Mouse (Mus musculus): ENCODE data around the gene Cers6.

Gene Cers6

GRCm38 (mm10) chr2:69113829-69114547 is 252.7 kb downstream of the Cers6 start:
- intact Hi-C loops (cut with DNase I) = no loop called here

GRCm38 (mm10) chr2:69115921-69116320 is 254.7 kb downstream of the Cers6 start:
- intact Hi-C loops (cut with DNase I) = no loop called here

- intact Hi-C loops (cut with DNase I) = no loop called here
Observed at GRCm38 (mm10) chr2:69116767-69117166, 255.5 kb downstream of the Cers6 start.

GRCm38 (mm10) chr2:69118994-69119393 is 257.8 kb downstream of the Cers6 start:
- intact Hi-C loops (cut with DNase I) = no loop called here

GRCm38 (mm10) chr2:69119718-69120117 is 258.5 kb downstream of the Cers6 start:
- intact Hi-C loops (cut with DNase I) = no loop called here

GRCm38 (mm10) chr2:69121681-69122080 is 260.4 kb downstream of the Cers6 start:
- intact Hi-C loops (cut with DNase I) = no loop called here

GRCm38 (mm10) chr2:69125425-69125824 is 264.2 kb downstream of the Cers6 start:
- intact Hi-C loops (cut with DNase I) = no loop called here

GRCm38 (mm10) chr2:69128321-69128720 is 267.1 kb downstream of the Cers6 start:
- intact Hi-C loops (cut with DNase I) = no loop called here

- intact Hi-C loops (cut with DNase I) = no loop called here
Observed at GRCm38 (mm10) chr2:69128921-69129395, 267.7 kb downstream of the Cers6 start.

GRCm38 (mm10) chr2:69129425-69130210 is 268.4 kb downstream of the Cers6 start:
- intact Hi-C loops (cut with DNase I) = no loop called here

- intact Hi-C loops (cut with DNase I) = no loop called here
Observed at GRCm38 (mm10) chr2:69132046-69132445, 270.8 kb downstream of the Cers6 start.

GRCm38 (mm10) chr2:69132488-69133040 is 271.3 kb downstream of the Cers6 start:
- intact Hi-C loops (cut with DNase I) = no loop called here

- intact Hi-C loops (cut with DNase I) = no loop called here
Observed at GRCm38 (mm10) chr2:69134186-69134585, 272.9 kb downstream of the Cers6 start.

- intact Hi-C loops (cut with DNase I) = no loop called here
Observed at GRCm38 (mm10) chr2:69134937-69135336, 273.7 kb downstream of the Cers6 start.

GRCm38 (mm10) chr2:69135661-69136576 is 274.7 kb downstream of the Cers6 start, which contains the start of gene Nostrin:
Gene Nostrin (plus strand): TSS chr2:69135800.
- intact Hi-C loops (cut with DNase I) = no loop called here

- intact Hi-C loops (cut with DNase I) = no loop called here
Observed at GRCm38 (mm10) chr2:69137406-69138084, 276.3 kb downstream of the Cers6 start.

GRCm38 (mm10) chr2:69138759-69139158 is 277.5 kb downstream of the Cers6 start:
- intact Hi-C loops (cut with DNase I) = no loop called here

GRCm38 (mm10) chr2:69140215-69140614 is 279.0 kb downstream of the Cers6 start:
- intact Hi-C loops (cut with DNase I) = no loop called here

GRCm38 (mm10) chr2:69140816-69141215 is 279.6 kb downstream of the Cers6 start:
- intact Hi-C loops (cut with DNase I) = no loop called here

- intact Hi-C loops (cut with DNase I) = no loop called here
Observed at GRCm38 (mm10) chr2:69148691-69149090, 287.4 kb downstream of the Cers6 start.

All from adrenal gland (tissue).